Comparison of ENCODE assay signal across 29 mouse cellular contexts in genomic region chr3:123444466-123444865, GRCm38 (mm10). TPM values are rescaled to one million over a fixed set of nuclear protein-coding genes. Genes with fewer than 3 reads are reported as not detected.
DNase-seq lines count a peak whose midpoint lies in the region; ATAC-seq and TF ChIP-seq lines count a peak whose summit lies in the region.
"Had no signal": no experiment of that assay in that cellular context is flagged by ENCODE, and none has a peak within 500 bp of the region (broad histone marks: within the 10 kb centered on the region; RNA-seq: fewer than 3 reads in every experiment).

No protein-coding gene starts in this region.

- peaks cover 10% of the 10 kb centered on the region; the same call in 1 of the 2 replicates for H3K4me1 ChIP-seq in liver, adult 2 months (ENCODE audit: control insufficient read depth, insufficient read depth, low read length)

- peaks cover 15% of the 10 kb centered on the region for H3K27me3 ChIP-seq in liver, adult 2 months (ENCODE audit: control insufficient read depth, insufficient read depth, low read length)

- WGBS in liver, adult 2 months = 83% methylated on average over 1 of the region's 1 CpGs

- no peaks in the 10 kb centered on the region for H3K36me3 ChIP-seq in liver, adult 2 months (ENCODE audit: control insufficient read depth, insufficient read depth, low read length)
- H3K36me3 ChIP-seq: G1E; hindbrain, embryonic 13.5 days; kidney, embryonic 15.5 days had no signal

- TF ChIP-seq POLR2A in liver, adult 2 months (IDR thresholded peaks at IDR 0.05; ENCODE audit: extremely low read depth, insufficient read depth, low read length) = no peak

- H3K27ac ChIP-seq in liver, adult 2 months (replicated peaks; ENCODE audit: insufficient read depth, low read depth, low read length) = no peak overlapping the region
- H3K27ac ChIP-seq: hindbrain, embryonic 13.5 days; kidney, embryonic 15.5 days; liver, embryonic 14.5 days had no signal

- DNase-seq in liver, adult 2 months (ENCODE audit: extremely low read depth, low read depth, low spot score) = peak; percentile 1
- DNase-seq in liver = no peak
- peak; percentile 61 to 69 for DNase-seq in B cell, adult 2 months
- DNase-seq in CD8-positive naive resting alpha-beta T cell, adult 2 months (ENCODE audit: low read depth in 2 of 2, low spot score in 2 of 2) = peak; percentile 54 to 79
- no peak for DNase-seq in heart, postnatal 25 days (ENCODE audit: low spot score)
- no peak for DNase-seq in gastrocnemius, postnatal 36 days
- DNase-seq in layer of hippocampus, adult 18-20 months (ENCODE audit: low spot score in 2 of 2) = no peak
- DNase-seq: adrenal gland, postnatal 36 days; cerebellum, adult 2 months; cerebellum, postnatal 25 days; gastrocnemius, postnatal 14 days; heart, adult 11 months; heart, postnatal 4 days; kidney, adult 18-20 months; kidney, postnatal 25 days; left cerebral cortex, postnatal 4 days; lung, adult 2 months; lung, postnatal 4 days; midbrain, embryonic 14.5 days; right cerebral cortex, adult 18-20 months; thymus, postnatal 36 days had no signal

- H3K9ac ChIP-seq in liver, adult 2 months (ENCODE audit: low read depth, low read length) = no peak overlapping the region
- H3K9ac ChIP-seq: hindbrain, embryonic 13.5 days; kidney, embryonic 15.5 days; liver, embryonic 14.5 days had no signal

- intact Hi-C loops in heart, postnatal 25 days (cut with DNase I) = no loop called here
- intact Hi-C loops in gastrocnemius, postnatal 36 days (cut with DNase I) = no loop called here

- ATAC-seq in inflammation-experienced regulatory T-cells, adult 6 months = peak; percentile 79
- ATAC-seq: forebrain, embryonic 14.5 days; Patski had no signal

- no peaks in the 10 kb centered on the region for H3K79me2 ChIP-seq in liver, adult 2 months (ENCODE audit: control insufficient read depth, insufficient read depth, low read length)

- no peak overlapping the region for H3K4me3 ChIP-seq in liver, adult 2 months (ENCODE audit: insufficient read depth, low read depth, low read length)
- H3K4me3 ChIP-seq: hindbrain, embryonic 13.5 days; kidney, embryonic 15.5 days; megakaryocyte, embryonic 14.5 days had no signal

- TF ChIP-seq CTCF in liver, adult 2 months (IDR thresholded peaks at IDR 0.05; ENCODE audit: low read depth, low read length) = no peak

RNA-seq across cellular contexts. Expression of gene Prss12, which starts 2.2 kb away (rescaled TPM):
- total RNA-seq in liver, adult 2 months (2014; rRNA removed) = 0.18 TPM in 1 of 2 replicates, not detected in the other
- 0.07 and 0.25 TPM in 2 replicates for polyA plus RNA-seq in liver, adult 2 months (2012; rRNA removed)
- 1 to 10 TPM in 1 of 3 experiments, under 1 TPM in 2; 0.45 to 1.1 (median 0.65) TPM for polyA plus RNA-seq in inflammation-experienced regulatory T-cells, adult 6 months (2017; shearing (Covaris generic))
- total RNA-seq in heart, postnatal 25 days (2021) = under 1 TPM; 0.84 to 0.91 TPM
- total RNA-seq in gastrocnemius, postnatal 36 days (2021) = under 1 TPM; 0.32 to 0.66 TPM
- 10 to 100 TPM; 11.5 to 14.1 TPM for total RNA-seq in layer of hippocampus, adult 18-20 months (2021)
- polyA plus RNA-seq: G1E had no signal

RNA-seq across cellular contexts. Expression of gene Mettl14, which starts 58.6 kb away (rescaled TPM):
- total RNA-seq in liver, adult 2 months (2014; rRNA removed) = 2.9 and 3.9 TPM in 2 replicates
- polyA plus RNA-seq in liver, adult 2 months (2012; rRNA removed) = 1.9 and 2.9 TPM in 2 replicates
- 10 to 100 TPM; 16.9 to 20.7 (median 17.7) TPM for polyA plus RNA-seq in inflammation-experienced regulatory T-cells, adult 6 months (2017; shearing (Covaris generic))
- total RNA-seq in heart, postnatal 25 days (2021) = 10 to 100 TPM; 10.2 to 11.8 TPM
- 1 to 10 TPM; 6.7 to 8.0 TPM for total RNA-seq in gastrocnemius, postnatal 36 days (2021)
- 10 to 100 TPM; 13.9 to 15.6 TPM for total RNA-seq in layer of hippocampus, adult 18-20 months (2021)

Comparison
In these comparisons a context has a peak if more than half of its experiments do, and no peak if none do; other contexts are left out.
1. DNase-seq: peak in liver, adult 2 months (single experiment), B cell, adult 2 months (2 of 2) and CD8-positive naive resting alpha-beta T cell, adult 2 months (2 of 2); none in liver (single experiment), heart, postnatal 25 days (single experiment), gastrocnemius, postnatal 36 days (0 of 2) and layer of hippocampus, adult 18-20 months (0 of 2).
2. RNA of gene Prss12, which starts 2.2 kb away (total RNA-seq): 11.5 to 14.1 TPM in layer of hippocampus, adult 18-20 months; 0.84 to 0.91 TPM in heart, postnatal 25 days, 0.32 to 0.66 TPM in gastrocnemius, postnatal 36 days and 0.18 TPM in liver, adult 2 months; every median in the first group is over 4 times any median in the second.